Mouse (Mus musculus): ENCODE measurements around the gene Gm49416.

DNA sequence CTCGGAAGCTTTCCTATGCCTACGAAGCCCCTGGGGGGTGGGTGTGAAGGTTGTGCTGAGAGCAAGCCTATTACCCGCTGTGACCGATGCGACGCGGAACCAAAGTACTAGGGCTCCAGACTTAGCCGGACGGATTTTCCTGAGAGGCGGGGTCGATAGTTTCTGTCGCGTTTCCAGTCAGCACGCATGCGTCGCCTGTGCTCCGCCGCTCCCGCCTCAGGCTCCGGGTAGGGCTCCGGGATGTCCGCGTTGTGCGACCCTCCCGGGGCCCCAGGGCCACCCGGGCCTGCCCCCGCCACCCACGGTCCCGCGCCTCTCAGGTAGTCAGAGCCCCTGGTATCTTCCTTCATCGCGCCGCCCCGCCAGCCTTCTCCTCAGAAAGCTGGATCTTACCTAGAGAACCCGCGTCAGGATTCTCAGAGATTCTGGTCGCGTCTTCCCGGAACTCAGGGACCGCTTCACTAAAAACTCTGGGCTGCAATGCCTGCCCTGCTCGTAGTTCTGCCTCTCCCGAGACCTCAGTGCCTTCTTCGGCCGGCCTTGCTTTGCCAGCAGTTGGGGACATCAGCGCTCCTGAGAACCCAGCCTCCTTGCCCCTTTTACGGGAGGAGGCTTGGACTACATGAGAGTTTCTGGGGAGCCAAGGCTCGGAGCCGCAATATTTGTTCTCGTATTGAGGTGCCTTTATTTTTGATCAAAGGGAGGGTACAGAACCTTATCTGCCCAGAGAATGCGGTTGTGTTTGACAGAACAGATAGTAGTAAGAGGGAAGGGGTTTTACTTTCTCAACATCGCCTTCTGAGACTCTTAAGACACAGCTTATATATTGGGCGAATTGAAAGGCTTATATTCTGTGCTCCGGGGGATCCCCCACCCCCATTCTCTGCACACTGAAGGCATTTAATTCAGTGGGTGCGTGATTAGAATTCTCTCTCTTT is 4.4 kb downstream of the Gm49416 start, which contains the start of gene Ints5:
- TF ChIP-seq CTCF (IDR thresholded peaks at IDR 0.05) = no peak
- TF ChIP-seq EP300 (IDR thresholded peaks at IDR 0.05) = no peak

Data from lung, postnatal 0 days (tissue).